In genomic region chr4:46507736-46508460, GRCm38 (mm10) we compare ENCODE assay signal across 8 mouse cellular contexts. TPM values are rescaled to one million over a fixed set of nuclear protein-coding genes. Genes with fewer than 3 reads are reported as not detected.
A peak's percentile ranks its signal among the peaks of the same experiment; 100 is the strongest.
DNase-seq lines count a peak whose midpoint lies in the region; ATAC-seq and TF ChIP-seq lines count a peak whose summit lies in the region.

No protein-coding gene starts in this region.

- H3K4me1 ChIP-seq in embryonic facial prominence, embryonic 13.5 days = peaks cover 7% of the 10 kb centered on the region
- H3K4me1 ChIP-seq in heart, adult 2 months (ENCODE audit: control insufficient read depth, insufficient read depth, low read length) = no peaks in the 10 kb centered on the region
- H3K4me1 ChIP-seq in limb, embryonic 14.5 days (ENCODE audit: control insufficient read depth, insufficient read depth, low read length) = no peaks in the 10 kb centered on the region
- H3K4me1 ChIP-seq in midbrain, embryonic 15.5 days = peaks cover 11% of the 10 kb centered on the region

- H3K4me3 ChIP-seq in embryonic facial prominence, embryonic 13.5 days = peak overlapping the region; percentile 65; the same call in 1 of the 2 replicates
- H3K4me3 ChIP-seq in heart, adult 2 months = peak overlapping the region; percentile 45
- peak overlapping the region; percentile 65 for H3K4me3 ChIP-seq in limb, embryonic 14.5 days (replicated peaks; ENCODE audit: low read length)
- H3K4me3 ChIP-seq in midbrain, embryonic 15.5 days = peak overlapping the region; percentile 84

- TF ChIP-seq POLR2A in heart, adult 2 months (IDR thresholded peaks at IDR 0.05; ENCODE audit: insufficient read depth, low read depth, low read length) = no peak
- TF ChIP-seq POLR2A in limb, embryonic 14.5 days (IDR thresholded peaks at IDR 0.05; ENCODE audit: borderline replicate concordance, extremely low read depth, insufficient read depth, insufficient read length) = no peak

- 8% methylated on average over 16 of the region's 16 CpGs for WGBS in embryonic facial prominence, embryonic 13.5 days
- 10% methylated on average over 16 of the region's 16 CpGs for WGBS in heart, adult 2 months
- 10% methylated on average over 16 of the region's 16 CpGs for WGBS in limb, embryonic 14.5 days
- 11% methylated on average over 16 of the region's 16 CpGs for WGBS in midbrain, embryonic 15.5 days

- no peak overlapping the region for H3K9ac ChIP-seq in embryonic facial prominence, embryonic 13.5 days
- no peak overlapping the region for H3K9ac ChIP-seq in heart, adult 2 months (ENCODE audit: low read depth, low read length)
- H3K9ac ChIP-seq in limb, embryonic 14.5 days (ENCODE audit: low read depth, low read length, severe bottlenecking) = no peak overlapping the region
- no peak overlapping the region for H3K9ac ChIP-seq in midbrain, embryonic 15.5 days

- no peaks in the 10 kb centered on the region for H3K79me2 ChIP-seq in heart, adult 2 months (replicated peaks; ENCODE audit: control insufficient read depth, insufficient read depth, low read length)

- no peak overlapping the region for H3K27ac ChIP-seq in embryonic facial prominence, embryonic 13.5 days
- peak overlapping the region; percentile 6 for H3K27ac ChIP-seq in heart, adult 2 months
- no peak overlapping the region for H3K27ac ChIP-seq in limb, embryonic 14.5 days (replicated peaks; ENCODE audit: low read depth, low read length)
- H3K27ac ChIP-seq in midbrain, embryonic 15.5 days = no peak overlapping the region

- peak overlapping the region; percentile 91 for H3K4me2 ChIP-seq in embryonic facial prominence, embryonic 13.5 days
- H3K4me2 ChIP-seq in limb, embryonic 14.5 days (replicated peaks; ENCODE audit: low read depth, low read length, severe bottlenecking) = peak overlapping the region; percentile 94
- H3K4me2 ChIP-seq in midbrain, embryonic 15.5 days = peak overlapping the region; percentile 85

- no peak for TF ChIP-seq EP300 in heart, adult 2 months (IDR thresholded peaks at IDR 0.05; ENCODE audit: insufficient read depth, low read depth, low read length)

- ATAC-seq in embryonic facial prominence, embryonic 13.5 days (ENCODE audit: insufficient number of reproducible peaks, insufficient read depth, low FRiP score, low TSS enrichment, low read depth) = no peak
- 0 out of 2 replicates have a peak, but pooled peaks have one; percentile 38 for ATAC-seq in limb, embryonic 14.5 days (ENCODE audit: low FRiP score, low read depth)
- ATAC-seq in midbrain, embryonic 15.5 days (replicated peaks) = 0 out of 2 replicates have a peak, but pooled peaks have one; percentile 43

- DNase-seq in 3T3-L1 (ENCODE audit: low read depth, low spot score) = peak; percentile 89
- DNase-seq in adrenal gland, postnatal 25 days = peak; percentile 85
- peak; percentile 79 to 84 for DNase-seq in heart, adult 2 months
- DNase-seq in kidney, adult 18-20 months = peak; percentile 81
- peak; percentile 75 for DNase-seq in limb, embryonic 14.5 days (ENCODE audit: low spot score)
- peak; percentile 73 to 82 for DNase-seq in spleen, postnatal 36 days (ENCODE audit: low spot score in 2 of 2)

- H3K27me3 ChIP-seq in embryonic facial prominence, embryonic 13.5 days = peaks cover 21% of the 10 kb centered on the region
- H3K27me3 ChIP-seq in heart, adult 2 months (ENCODE audit: control insufficient read depth, insufficient read depth, low read length) = no peaks in the 10 kb centered on the region
- H3K27me3 ChIP-seq in limb, embryonic 14.5 days (ENCODE audit: control insufficient read depth, insufficient read depth, low read length) = peaks cover 5% of the 10 kb centered on the region; the same call in 1 of the 2 replicates
- 0 out of 2 replicates have a peak, but pooled peaks cover 4% of the 10 kb centered on the region for H3K27me3 ChIP-seq in midbrain, embryonic 15.5 days (replicated peaks)

- H3K36me3 ChIP-seq in embryonic facial prominence, embryonic 13.5 days = peaks cover 19% of the 10 kb centered on the region
- H3K36me3 ChIP-seq in heart, adult 2 months (ENCODE audit: control insufficient read depth, insufficient read depth, low read length) = no peaks in the 10 kb centered on the region
- H3K36me3 ChIP-seq in limb, embryonic 14.5 days (ENCODE audit: control insufficient read depth, insufficient read depth, low read length) = peaks cover 14% of the 10 kb centered on the region
- no peaks in the 10 kb centered on the region for H3K36me3 ChIP-seq in midbrain, embryonic 15.5 days (replicated peaks)

- intact Hi-C loops in heart, adult 2 months (cut with DNase I) = loop anchor here (5.0 kb wide), 2 partner anchors 94 to 144 kb away; partner anchors contain the start of genes Coro2a and Tbc1d2

- no peaks in the 10 kb centered on the region for H3K9me3 ChIP-seq in embryonic facial prominence, embryonic 13.5 days
- H3K9me3 ChIP-seq in limb, embryonic 14.5 days (ENCODE audit: control insufficient read depth, low read length) = no peaks in the 10 kb centered on the region
- no peaks in the 10 kb centered on the region for H3K9me3 ChIP-seq in midbrain, embryonic 15.5 days

- peak; percentile 96 for TF ChIP-seq CTCF in heart, adult 2 months (IDR thresholded peaks at IDR 0.05)

RNA-seq across cellular contexts. Expression of gene Nans, which starts 18.9 kb away (rescaled TPM):
- 35.0 and 38.5 TPM in 2 replicates for total RNA-seq in adrenal gland, postnatal 25 days (2021)
- polyA plus RNA-seq in embryonic facial prominence, embryonic 13.5 days (2015; fragmentation: Nextera tagmentation; extraction: Ambion mirVana) = 88.1 and 105 TPM in 2 replicates
- total RNA-seq in heart, adult 2 months (2021) = 10 to 100 TPM; 11.3 to 16.4 TPM
- 12.0 and 17.3 TPM in 2 replicates for polyA plus RNA-seq in heart, adult 2 months (2012; rRNA removed)
- 75.9 and 82.4 TPM in 2 replicates for polyA plus RNA-seq in limb, embryonic 14.5 days (2012; rRNA removed)
- polyA plus RNA-seq in limb, embryonic 14.5 days (2014; fragmentation: Nextera tagmentation; extraction: Ambion mirVana) = 84.1 and 84.5 TPM in 2 replicates
- polyA plus RNA-seq in midbrain, embryonic 15.5 days (2015; fragmentation: Nextera tagmentation; extraction: Ambion mirVana) = 69.8 and 76.2 TPM in 2 replicates

RNA-seq across cellular contexts. Expression of gene Trim14, which starts 28.0 kb away (rescaled TPM):
- 3.3 and 5.1 TPM in 2 replicates for total RNA-seq in adrenal gland, postnatal 25 days (2021)
- polyA plus RNA-seq in embryonic facial prominence, embryonic 13.5 days (2015; fragmentation: Nextera tagmentation; extraction: Ambion mirVana) = 1.9 and 2.3 TPM in 2 replicates
- 1 to 10 TPM; 2.5 to 2.9 TPM for total RNA-seq in heart, adult 2 months (2021)
- polyA plus RNA-seq in heart, adult 2 months (2012; rRNA removed) = 1.5 and 2.1 TPM in 2 replicates
- 1.6 and 2.5 TPM in 2 replicates for polyA plus RNA-seq in limb, embryonic 14.5 days (2012; rRNA removed)
- polyA plus RNA-seq in limb, embryonic 14.5 days (2014; fragmentation: Nextera tagmentation; extraction: Ambion mirVana) = 2.6 and 3.3 TPM in 2 replicates
- 0.82 and 1.1 TPM in 2 replicates for polyA plus RNA-seq in midbrain, embryonic 15.5 days (2015; fragmentation: Nextera tagmentation; extraction: Ambion mirVana)

RNA-seq across cellular contexts. Expression of gene Anp32b, which starts 57.2 kb away (rescaled TPM):
- 140 and 161 TPM in 2 replicates for total RNA-seq in adrenal gland, postnatal 25 days (2021)
- polyA plus RNA-seq in embryonic facial prominence, embryonic 13.5 days (2015; fragmentation: Nextera tagmentation; extraction: Ambion mirVana) = 313 and 339 TPM in 2 replicates
- 10 to 100 TPM; 53.5 to 57.8 TPM for total RNA-seq in heart, adult 2 months (2021)
- 9.5 and 14.2 TPM in 2 replicates for polyA plus RNA-seq in heart, adult 2 months (2012; rRNA removed)
- polyA plus RNA-seq in limb, embryonic 14.5 days (2012; rRNA removed) = 79.2 and 159 TPM in 2 replicates
- 245 and 249 TPM in 2 replicates for polyA plus RNA-seq in limb, embryonic 14.5 days (2014; fragmentation: Nextera tagmentation; extraction: Ambion mirVana)
- 72.3 and 74.4 TPM in 2 replicates for polyA plus RNA-seq in midbrain, embryonic 15.5 days (2015; fragmentation: Nextera tagmentation; extraction: Ambion mirVana)
